Mouse (Mus musculus): ENCODE measurements around the gene Prc1.

DNA sequence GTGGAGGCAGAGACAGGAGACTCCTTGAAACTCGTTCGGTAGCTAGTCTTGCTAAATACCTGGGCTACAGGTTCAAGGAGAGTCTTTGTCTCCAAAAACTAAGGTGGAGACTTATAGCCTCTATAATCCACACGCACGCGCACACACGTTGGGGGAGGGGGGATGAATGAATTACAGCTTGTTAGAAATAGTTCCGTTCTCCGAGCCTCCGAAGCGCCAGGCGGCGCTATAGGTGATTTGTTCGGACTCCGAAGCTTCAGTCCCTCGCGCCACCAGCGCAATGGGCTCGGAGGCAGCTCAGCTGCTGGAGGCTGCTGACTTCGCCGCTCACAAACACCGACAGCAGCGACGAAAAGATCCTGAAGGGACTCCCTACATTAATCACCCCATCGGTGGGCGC, 48.6 kb downstream of the Prc1 start, which contains the start of gene Hddc3:
- peak; percentile 66 to 89 for TF ChIP-seq CTCF (conservative IDR thresholded peaks at IDR 0.05 in 1 of 2, IDR thresholded peaks at IDR 0.05 in 1 of 2; ENCODE audit: low read depth in 2 of 2, low read length in 2 of 2)
- no peak for TF ChIP-seq JUN (IDR thresholded peaks at IDR 0.05; ENCODE audit: insufficient read depth, low read depth, low read length)
- TF ChIP-seq CHD2 (IDR thresholded peaks at IDR 0.05; ENCODE audit: low read length) = peak; percentile 82
- TF ChIP-seq MXI1 (IDR thresholded peaks at IDR 0.05; ENCODE audit: low read depth, low read length) = peak; percentile 74
- no peak for TF ChIP-seq PAX5 (IDR thresholded peaks at IDR 0.05; ENCODE audit: low read length)
- TF ChIP-seq USF1 (IDR thresholded peaks at IDR 0.05; ENCODE audit: low read depth, low read length) = no peak
- TF ChIP-seq POLR2A (IDR thresholded peaks at IDR 0.05; ENCODE audit: low read depth, low read length) = peak; percentile 86
- TF ChIP-seq ELF1 (IDR thresholded peaks at IDR 0.05; ENCODE audit: low read depth, low read length) = peak; percentile 76
- no peak for TF ChIP-seq CHD1 (IDR thresholded peaks at IDR 0.05; ENCODE audit: low read depth, low read length)
- no peak for TF ChIP-seq MAZ (IDR thresholded peaks at IDR 0.05; ENCODE audit: low read depth, low read length)
- TF ChIP-seq E2F4 (IDR thresholded peaks at IDR 0.05; ENCODE audit: insufficient replicate concordance, low read depth, low read length) = no peak

Measured in CH12.LX (cell line).